Mouse (Mus musculus) heart, adult 2 months (tissue): ENCODE data around the gene Gm10840.

Experiments used
- CTCF ChIP-seq: fragments of 200-600 bp; IDR thresholded peaks from 2 replicates; pipeline ENCODE4 v1.8.1; 2022; ENCODE audit warnings: antibody characterized with exemption, mild to moderate bottlenecking, moderate library complexity
- EP300 ChIP-seq: fragments of 200-500 bp; IDR thresholded peaks from 2 replicates; pipeline ENCODE4 v1.6.1; 2011; ENCODE audit warnings: low read depth, low read length, control low read depth; ENCODE audit not compliant: insufficient read depth

DNA sequence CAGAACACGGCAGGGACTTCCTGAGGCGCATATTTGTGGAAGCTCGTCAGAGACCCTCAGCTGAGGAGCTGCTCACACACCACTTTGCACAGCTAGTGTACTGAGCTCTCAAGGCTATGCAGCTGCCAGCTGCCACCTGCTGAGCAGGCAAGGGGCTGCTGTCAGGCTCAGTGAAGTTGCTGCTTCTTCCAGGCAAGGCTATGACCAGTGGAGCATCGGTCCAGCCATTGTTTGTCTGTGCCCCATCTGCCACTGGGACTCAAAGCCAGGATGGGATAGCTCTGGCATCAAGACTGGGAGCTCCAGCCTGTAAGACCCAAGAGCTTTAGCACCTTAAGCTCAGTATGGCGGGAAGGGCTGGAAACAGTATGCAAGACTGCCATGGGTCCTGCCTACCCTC, 6.6 kb upstream of the Gm10840 start:
- no peak for TF ChIP-seq CTCF
- no peak for TF ChIP-seq EP300
